Mouse (Mus musculus): ENCODE results near the gene Borcs5.

The Borcs5 gene

GRCm38 (mm10) chr6:134626564-134626963 is 12.7 kb upstream of the Borcs5 start:
- no peak for DNase-seq (ENCODE audit: extremely low read depth, low read depth)

GRCm38 (mm10) chr6:134630447-134630846 is 8.9 kb upstream of the Borcs5 start:
- DNase-seq (ENCODE audit: extremely low read depth, low read depth): no peak

GRCm38 (mm10) chr6:134631947-134632687 is 7.2 kb upstream of the Borcs5 start, which contains the start of gene Mansc1:
Gene Mansc1 (minus strand): TSS chr6:134632488.
- DNase-seq (ENCODE audit: extremely low read depth, low read depth): no peak

GRCm38 (mm10) chr6:134632756-134633155 is 6.6 kb upstream of the Borcs5 start:
- DNase-seq (ENCODE audit: extremely low read depth, low read depth): no peak

GRCm38 (mm10) chr6:134633553-134633952 is 5.8 kb upstream of the Borcs5 start:
- DNase-seq (ENCODE audit: extremely low read depth, low read depth): no peak

GRCm38 (mm10) chr6:134636476-134636875 is 2.8 kb upstream of the Borcs5 start:
- DNase-seq (ENCODE audit: extremely low read depth, low read depth): no peak

- DNase-seq (ENCODE audit: extremely low read depth, low read depth): no peak
Observed at GRCm38 (mm10) chr6:134639900-134640299, 590 bp downstream of the Borcs5 start.

- DNase-seq (ENCODE audit: extremely low read depth, low read depth): peak; percentile 71
Observed at GRCm38 (mm10) chr6:134640485-134641475, 1.5 kb downstream of the Borcs5 start.

- peak; percentile 83 for DNase-seq (ENCODE audit: extremely low read depth, low read depth)
Observed at GRCm38 (mm10) chr6:134641738-134642446, 2.6 kb downstream of the Borcs5 start.

- DNase-seq (ENCODE audit: extremely low read depth, low read depth): no peak
Observed at GRCm38 (mm10) chr6:134643296-134643695, 4.0 kb downstream of the Borcs5 start.

GRCm38 (mm10) chr6:134646835-134647234 is 7.5 kb downstream of the Borcs5 start:
- DNase-seq (ENCODE audit: extremely low read depth, low read depth): no peak

GRCm38 (mm10) chr6:134647621-134648020 is 8.3 kb downstream of the Borcs5 start:
- no peak for DNase-seq (ENCODE audit: extremely low read depth, low read depth)

GRCm38 (mm10) chr6:134648356-134648755 is 9.0 kb downstream of the Borcs5 start:
- DNase-seq (ENCODE audit: extremely low read depth, low read depth): no peak

GRCm38 (mm10) chr6:134656527-134656926 is 17.2 kb downstream of the Borcs5 start:
- DNase-seq (ENCODE audit: extremely low read depth, low read depth): no peak

GRCm38 (mm10) chr6:134659108-134659958 is 20.0 kb downstream of the Borcs5 start:
- DNase-seq (ENCODE audit: extremely low read depth, low read depth): no peak

- no peak for DNase-seq (ENCODE audit: extremely low read depth, low read depth)
Observed at GRCm38 (mm10) chr6:134660714-134661406, 21.6 kb downstream of the Borcs5 start.

- no peak for DNase-seq (ENCODE audit: extremely low read depth, low read depth)
Observed at GRCm38 (mm10) chr6:134664573-134664972, 25.3 kb downstream of the Borcs5 start.

GRCm38 (mm10) chr6:134665817-134666216 is 26.5 kb downstream of the Borcs5 start:
- no peak for DNase-seq (ENCODE audit: extremely low read depth, low read depth)

- no peak for DNase-seq (ENCODE audit: extremely low read depth, low read depth)
Observed at GRCm38 (mm10) chr6:134668519-134668918, 29.2 kb downstream of the Borcs5 start.
